Mouse (Mus musculus): ENCODE measurements around the gene Pgc.

Gene Pgc

DNA sequence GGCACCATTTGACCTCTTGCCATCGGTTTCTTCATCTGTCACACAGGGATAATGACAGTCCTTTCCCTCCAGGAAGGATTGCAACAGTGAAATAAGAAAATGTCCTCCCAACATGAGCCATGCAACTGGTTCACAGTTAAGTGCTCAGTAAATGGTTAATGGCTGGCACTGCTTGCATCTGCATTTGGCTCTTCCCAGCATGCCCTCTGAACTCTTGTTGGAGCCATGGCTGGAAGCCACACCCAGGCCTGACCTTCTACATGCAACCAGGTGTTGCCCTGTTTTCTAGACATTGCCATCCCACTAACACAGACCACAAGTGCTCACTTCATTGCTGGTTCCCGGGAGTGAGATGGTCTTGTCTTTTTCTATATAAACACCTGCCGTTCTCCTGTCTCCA lies 18.7 kb upstream of the Pgc start:
- DNase-seq (ENCODE audit: low read depth in 1 of 2, low spot score in 2 of 2), result no peak

- DNase-seq (ENCODE audit: low read depth in 1 of 2, low spot score in 2 of 2), result no peak
Observed at GRCm38 (mm10) chr17:47708972-47709371, 17.7 kb upstream of the Pgc start.

DNA sequence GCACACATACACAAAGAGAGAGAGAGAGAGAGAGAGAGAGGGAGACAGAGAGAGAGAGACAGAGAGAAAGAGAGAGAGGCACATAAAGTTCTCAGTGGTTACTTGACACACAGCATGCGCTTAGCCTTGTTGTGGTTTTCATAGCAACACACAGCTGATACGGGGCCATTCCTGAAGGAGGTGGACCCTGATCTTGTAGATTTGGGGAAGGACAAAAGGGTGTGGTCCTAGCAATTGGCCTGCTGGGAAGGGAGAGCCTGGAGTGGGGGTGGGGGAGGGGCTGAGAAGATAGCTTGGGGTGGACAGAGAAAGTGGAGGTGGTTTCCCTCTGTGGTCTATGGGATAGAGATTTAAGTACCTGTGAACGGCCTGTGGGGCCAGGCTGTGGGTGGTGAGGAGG lies 16.6 kb upstream of the Pgc start:
- DNase-seq (ENCODE audit: low read depth in 1 of 2, low spot score in 2 of 2), result no peak

- no peak for DNase-seq (ENCODE audit: low read depth in 1 of 2, low spot score in 2 of 2)
Observed at GRCm38 (mm10) chr17:47711883-47712282, 14.8 kb upstream of the Pgc start.

GRCm38 (mm10) chr17:47712889-47713571 lies 13.6 kb upstream of the Pgc start:
- no peak for DNase-seq (ENCODE audit: low read depth in 1 of 2, low spot score in 2 of 2)

GRCm38 (mm10) chr17:47715037-47715436 lies 11.6 kb upstream of the Pgc start:
- DNase-seq (ENCODE audit: low read depth in 1 of 2, low spot score in 2 of 2), result no peak

DNA sequence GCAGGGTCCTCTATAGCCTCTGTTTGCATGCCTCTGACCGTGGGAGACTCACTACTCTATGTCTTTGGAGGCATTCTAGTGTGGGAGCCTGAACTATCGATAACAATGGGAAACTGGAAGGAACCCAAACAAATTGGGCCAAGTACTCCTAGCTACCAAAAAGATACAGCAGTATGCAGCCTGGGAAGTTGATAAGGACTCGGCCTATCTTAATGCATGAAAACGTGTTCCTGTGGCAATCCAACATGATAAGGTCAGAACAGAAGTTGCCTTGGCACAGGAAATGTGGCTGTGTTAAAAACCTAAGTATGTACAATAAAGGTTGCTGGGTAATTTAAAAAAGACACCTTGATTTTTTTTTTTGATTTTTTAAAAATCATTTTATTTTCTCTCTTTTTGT lies 5.5 kb upstream of the Pgc start:
- DNase-seq (ENCODE audit: low read depth in 1 of 2, low spot score in 2 of 2), result no peak

DNA sequence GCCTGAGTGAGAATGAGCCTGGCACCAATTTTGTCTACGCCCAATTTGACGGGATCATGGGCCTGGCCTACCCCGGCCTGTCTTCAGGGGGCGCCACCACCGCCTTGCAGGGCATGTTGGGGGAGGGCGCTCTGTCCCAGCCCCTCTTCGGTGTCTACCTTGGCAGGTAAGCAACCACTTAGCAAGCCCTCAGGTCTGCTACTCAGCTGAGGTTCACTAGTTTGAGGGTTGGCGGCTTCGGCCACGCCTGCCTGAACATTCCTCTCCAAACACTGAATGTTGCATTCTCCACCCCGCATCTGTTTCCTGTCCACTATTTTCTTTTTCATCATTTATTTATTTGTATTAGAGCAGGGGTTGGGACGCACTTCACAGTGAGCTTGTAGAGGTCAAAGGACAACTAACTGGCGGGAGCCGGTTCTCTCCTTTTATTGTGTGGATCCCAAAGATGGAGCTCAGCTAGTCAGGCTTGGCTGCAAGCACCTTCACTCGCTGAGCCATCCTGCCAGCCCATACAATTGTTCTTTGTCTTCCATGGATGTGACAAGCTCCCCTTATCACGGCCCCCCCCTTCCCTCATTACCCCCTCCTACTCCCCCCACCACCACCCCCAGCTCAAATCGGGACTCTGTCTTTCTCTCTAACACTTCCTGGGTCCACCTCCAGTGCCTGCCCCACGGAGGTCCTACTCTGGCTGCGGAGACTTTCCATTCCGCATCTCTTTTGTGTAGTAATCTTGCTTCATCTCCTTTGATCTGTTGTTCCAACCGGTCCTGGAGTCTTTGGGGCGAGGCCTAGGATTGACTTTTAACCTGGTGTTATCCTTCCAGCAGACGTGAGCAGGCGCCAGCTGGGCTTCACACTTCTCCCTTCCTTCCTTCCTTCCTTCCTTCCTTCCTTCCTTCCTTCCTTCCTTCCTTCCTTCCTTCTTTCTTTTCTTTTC lies 4.3 kb downstream of the Pgc start:
- DNase-seq (ENCODE audit: low read depth in 1 of 2, low spot score in 2 of 2), result no peak

DNA sequence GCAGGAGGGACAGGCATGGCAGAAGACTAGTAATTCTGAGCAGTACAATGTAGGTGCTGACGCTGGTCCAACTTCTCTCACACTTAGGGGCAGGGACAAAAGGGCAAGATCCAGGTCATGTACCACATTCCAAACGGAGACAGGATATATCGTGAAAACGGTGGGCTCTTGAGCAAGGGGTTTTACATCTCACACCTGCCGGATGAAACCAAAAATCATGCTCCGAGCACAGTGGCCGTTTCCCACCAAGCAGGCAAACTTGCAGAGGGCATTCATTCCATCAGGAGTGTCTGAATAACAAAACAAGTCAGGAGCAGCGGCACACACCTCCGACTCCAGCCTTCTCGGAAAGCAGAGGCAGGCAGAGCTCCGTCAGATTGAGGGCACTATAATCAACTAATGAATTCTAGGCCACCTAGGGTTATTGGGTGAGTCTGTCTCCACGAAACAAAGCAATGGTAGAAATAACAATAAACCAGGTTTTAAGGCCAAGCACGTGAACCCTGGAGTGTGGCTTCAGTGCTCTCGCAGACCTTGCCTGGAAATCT lies 9.0 kb downstream of the Pgc start:
- DNase-seq (ENCODE audit: low read depth in 1 of 2, low spot score in 2 of 2), result no peak

DNA sequence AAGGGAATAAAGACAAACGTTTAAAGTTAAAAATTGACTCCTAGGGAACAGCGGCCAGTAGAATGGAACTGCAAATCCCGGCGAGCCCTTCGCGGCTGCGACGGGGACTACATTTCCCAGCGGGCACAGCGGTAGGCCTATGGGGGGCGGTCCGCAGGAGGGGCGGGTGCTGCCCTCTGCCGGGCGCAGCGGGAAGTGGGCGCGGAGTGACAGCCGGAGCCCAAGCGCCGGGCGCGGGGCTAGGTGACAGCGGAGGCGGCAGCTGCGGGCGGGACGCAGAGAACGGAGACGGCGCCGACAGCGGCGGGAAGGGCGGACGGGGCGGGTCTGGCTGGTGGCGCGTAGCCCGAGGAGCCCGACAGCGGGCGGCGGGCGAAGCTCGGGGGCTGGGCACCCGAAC lies 10.2 kb downstream of the Pgc start, which contains the start of gene Tfeb:
TSS of gene Tfeb (plus strand) at position 175 of the 400 bp plus-strand sequence.
- DNase-seq (ENCODE audit: low read depth in 1 of 2, low spot score in 2 of 2), result peak; percentile 89 to 95

DNA sequence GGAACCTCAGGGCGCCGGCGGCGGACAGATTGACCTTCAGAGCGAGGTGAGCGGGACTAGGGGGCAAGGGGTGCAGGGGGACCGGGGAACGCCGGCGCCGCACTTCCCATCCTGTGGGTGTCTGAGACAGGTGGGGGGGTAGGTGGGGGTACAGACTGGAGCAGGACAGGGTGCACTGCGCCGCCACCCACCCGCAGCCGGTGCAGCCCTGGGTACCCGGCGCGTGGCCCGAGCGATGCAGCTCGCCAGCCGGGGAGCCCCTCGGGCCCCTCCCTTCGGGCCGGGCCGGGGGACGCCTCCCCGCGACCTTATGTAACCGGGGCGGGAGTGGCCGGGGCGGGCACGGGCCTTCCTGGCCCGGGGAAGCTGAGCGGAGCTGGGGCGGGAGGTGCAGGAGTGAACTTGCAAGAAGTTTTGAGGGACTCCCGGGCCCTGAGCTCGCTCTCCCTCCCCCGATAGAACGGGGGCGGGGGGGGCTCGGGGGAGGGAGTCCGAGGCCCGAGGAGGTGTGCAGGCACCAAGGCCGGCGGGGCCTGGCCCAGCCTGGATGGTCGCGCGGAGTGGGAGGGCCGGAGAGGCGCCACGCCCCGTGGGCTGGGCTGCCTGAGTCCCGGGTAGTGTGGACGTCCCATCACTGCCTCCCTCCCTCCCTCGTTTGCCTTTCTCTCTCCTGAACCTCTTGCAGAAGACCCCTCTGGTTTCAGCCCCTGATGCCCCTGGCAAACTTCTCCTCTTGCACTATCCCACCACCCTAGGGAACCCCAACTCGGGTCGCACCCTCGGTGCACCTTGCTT lies 10.8 kb downstream of the Pgc start:
- peak; percentile 37 to 71 for DNase-seq (ENCODE audit: low read depth in 1 of 2, low spot score in 2 of 2)

DNA sequence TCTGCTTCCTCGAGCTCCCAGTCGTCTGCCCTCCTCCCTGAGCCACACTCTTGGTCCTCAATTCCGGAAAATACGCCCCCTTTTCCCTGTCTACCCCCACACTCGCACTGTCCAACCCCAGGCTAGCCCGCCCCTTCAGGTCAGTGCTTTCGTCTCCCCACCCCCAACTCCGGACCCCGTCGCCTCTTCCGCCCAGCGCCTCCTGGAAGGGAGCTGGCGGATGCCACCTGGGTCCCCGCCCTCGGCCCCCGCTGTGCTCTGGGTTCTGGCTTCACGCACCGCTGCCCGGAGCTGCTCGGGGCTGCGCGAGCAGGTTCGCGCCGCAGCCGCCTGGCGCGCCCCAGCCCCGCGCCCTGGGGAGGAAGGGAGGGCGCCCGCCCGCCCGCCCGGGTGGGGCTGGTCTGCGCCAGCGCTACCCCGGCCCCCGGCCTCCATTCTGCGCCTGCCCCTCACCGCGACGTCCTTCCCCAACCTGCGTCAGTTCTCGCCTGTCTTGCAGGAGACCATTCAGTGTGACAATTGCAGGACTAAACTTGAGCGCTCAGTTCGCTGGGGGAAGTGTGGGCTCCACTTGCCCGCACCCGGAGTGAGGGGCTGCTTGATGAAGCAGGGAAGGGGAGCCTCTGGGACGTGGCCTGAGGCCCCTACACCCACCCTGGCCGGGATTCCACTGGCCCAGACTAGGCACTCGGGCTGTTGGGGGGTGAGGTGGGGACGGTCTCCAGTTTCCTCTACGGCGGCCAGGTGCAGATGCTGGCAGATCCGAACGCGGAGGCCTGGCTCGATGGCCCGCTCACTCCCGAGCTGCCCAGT lies 11.6 kb downstream of the Pgc start:
- DNase-seq (ENCODE audit: low read depth in 1 of 2, low spot score in 2 of 2), result peak in 1 of 2 experiments; percentile 30

DNA sequence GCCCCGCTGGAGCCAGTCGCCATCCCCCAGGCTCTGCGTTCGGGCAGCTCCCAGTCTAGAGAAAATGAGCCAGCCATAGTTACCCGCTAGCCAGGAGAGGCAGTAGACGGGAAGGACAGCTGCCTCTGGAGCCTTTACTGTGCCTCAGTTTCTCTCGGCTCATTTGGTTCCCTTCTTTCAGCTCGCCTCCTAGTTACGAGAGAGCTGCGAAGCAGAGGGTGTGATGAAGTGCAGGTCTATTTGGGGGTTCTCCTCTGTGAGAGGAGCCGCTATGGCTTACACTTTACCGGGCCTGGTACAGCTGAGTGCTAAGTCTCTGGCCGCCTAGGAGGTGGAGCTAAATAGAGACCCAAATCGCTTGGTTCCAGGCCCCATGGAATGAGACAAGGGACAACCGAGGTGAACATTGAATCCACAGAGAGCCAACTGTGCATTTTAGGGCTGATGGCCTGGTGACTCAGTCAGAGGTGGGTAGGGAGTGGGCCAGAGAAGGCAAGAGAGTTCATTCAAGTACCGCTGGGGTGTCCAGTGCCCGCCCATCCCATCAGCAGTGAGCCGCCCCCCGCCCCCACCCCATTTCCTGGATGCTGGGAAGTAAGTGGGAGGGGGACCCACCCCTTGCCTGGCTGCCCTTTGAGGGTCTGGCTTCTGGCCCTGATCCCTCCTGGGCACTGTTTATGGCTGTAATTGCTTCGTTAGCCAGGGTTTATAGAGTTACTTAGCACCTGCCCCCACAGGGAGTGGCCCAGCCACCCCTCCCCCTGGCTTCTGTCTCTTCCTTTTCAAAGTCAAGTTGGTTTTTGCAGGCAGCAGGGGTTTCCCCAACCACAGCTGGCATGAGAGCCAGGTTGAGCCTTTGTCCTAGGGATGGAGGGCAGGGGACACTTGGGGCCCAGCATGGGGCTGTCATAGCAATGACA lies 12.5 kb downstream of the Pgc start:
- no peak for DNase-seq (ENCODE audit: low read depth in 1 of 2, low spot score in 2 of 2)

DNA sequence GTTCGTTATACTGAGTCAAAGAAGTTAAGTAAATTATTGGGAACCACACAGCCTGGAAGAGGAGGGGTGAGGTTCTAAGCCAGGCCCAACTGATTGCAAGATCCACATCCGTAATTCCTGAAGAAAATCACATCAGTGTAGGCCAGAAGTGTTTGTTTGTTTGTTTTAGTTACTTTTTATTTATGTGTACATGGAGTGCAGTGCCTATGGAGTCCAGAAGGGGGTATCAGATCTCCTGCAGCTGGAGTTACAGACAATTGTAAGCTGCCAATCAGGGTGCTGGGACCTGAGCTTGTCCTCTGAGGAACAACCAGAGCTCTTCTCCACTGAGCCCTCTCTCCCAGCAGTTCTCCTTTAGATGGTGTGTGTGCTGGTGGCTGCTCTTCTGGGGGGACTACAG lies 13.5 kb downstream of the Pgc start:
- DNase-seq (ENCODE audit: low read depth in 1 of 2, low spot score in 2 of 2), result no peak

- no peak for DNase-seq (ENCODE audit: low read depth in 1 of 2, low spot score in 2 of 2)
Observed at GRCm38 (mm10) chr17:47742991-47743734, 16.5 kb downstream of the Pgc start.

- no peak for DNase-seq (ENCODE audit: low read depth in 1 of 2, low spot score in 2 of 2)
Observed at GRCm38 (mm10) chr17:47744086-47744485, 17.4 kb downstream of the Pgc start.

- no peak for DNase-seq (ENCODE audit: low read depth in 1 of 2, low spot score in 2 of 2)
Observed at GRCm38 (mm10) chr17:47744746-47745368, 18.2 kb downstream of the Pgc start.

Data from monocyte, adult 2 months (primary cell).